Mouse (Mus musculus): Measurements from ENCODE around the gene Fjx1. TPM values are rescaled to one million over a fixed set of nuclear protein-coding genes. Genes with fewer than 3 reads are reported as not detected.

Fjx1 gene
- total and polyA plus RNA-seq, 2 experiments from 2014 or later, result 38.9 to 86.6 TPM

DNA sequence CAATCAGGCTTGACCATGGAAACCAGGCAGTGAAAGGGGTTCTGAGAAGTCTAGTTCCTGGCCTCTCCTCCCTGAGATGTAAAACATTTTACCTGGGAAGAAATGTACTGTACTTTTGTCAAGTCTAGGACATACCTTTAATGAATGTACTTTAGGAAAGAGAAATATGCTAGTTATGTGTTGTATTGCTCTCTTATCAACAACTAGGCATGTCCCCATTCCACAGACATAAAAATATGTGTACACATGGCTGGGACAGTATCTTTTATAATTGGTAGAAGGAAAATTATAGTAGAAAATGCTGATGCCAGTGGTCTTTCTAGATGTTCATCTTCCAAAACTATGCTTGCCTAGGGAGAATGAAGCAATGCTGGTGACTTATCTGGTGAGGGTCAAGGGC is 24.3 kb downstream of the Fjx1 start:
- H3K4me1 ChIP-seq (ENCODE audit: insufficient read depth), result no peaks in the 10 kb centered on the region
- ATAC-seq, result no peak
- DNase-seq, result no peak

GRCm38 (mm10) chr2:102426434-102426833 is 25.9 kb downstream of the Fjx1 start:
- WGBS, result 56% methylated on average over 3 of the region's 3 CpGs
- no peak for TF ChIP-seq CTCF (IDR thresholded peaks at IDR 0.05; ENCODE audit: low read depth)
- H3K4me2 ChIP-seq (ENCODE audit: low read depth), result no peak overlapping the region
- no peaks in the 10 kb centered on the region for H3K36me3 ChIP-seq (ENCODE audit: insufficient read depth)
- H3K4me1 ChIP-seq (ENCODE audit: insufficient read depth), result no peaks in the 10 kb centered on the region
- H3K27me3 ChIP-seq (ENCODE audit: insufficient read depth, low read length), result no peaks in the 10 kb centered on the region
- H3K9me3 ChIP-seq (ENCODE audit: low read length), result no peaks in the 10 kb centered on the region
- no peak overlapping the region for H3K27ac ChIP-seq (ENCODE audit: low read depth, low read length)
- no peak overlapping the region for H3K9ac ChIP-seq
- ATAC-seq, result no peak
- no peak for DNase-seq
- H3K4me3 ChIP-seq (ENCODE audit: low read depth, low read length), result no peak overlapping the region

More for the DNA sequence above, 24.3 kb downstream of the Fjx1 start:
- H3K36me3 ChIP-seq (ENCODE audit: insufficient read depth), result no peaks in the 10 kb centered on the region
- TF ChIP-seq CTCF (IDR thresholded peaks at IDR 0.05; ENCODE audit: low read depth), result no peak
- no peak overlapping the region for H3K9ac ChIP-seq
- H3K27ac ChIP-seq (ENCODE audit: low read depth, low read length), result no peak overlapping the region
- H3K9me3 ChIP-seq (ENCODE audit: low read length), result no peaks in the 10 kb centered on the region
- H3K4me3 ChIP-seq (ENCODE audit: low read depth, low read length), result no peak overlapping the region
- H3K27me3 ChIP-seq (ENCODE audit: insufficient read depth, low read length), result no peaks in the 10 kb centered on the region
- no peak overlapping the region for H3K4me2 ChIP-seq (ENCODE audit: low read depth)

- no peak for ATAC-seq
- Histone ChIP-seq H3K27me3 (ENCODE audit: insufficient read depth, low read length) (no peaks in the 10 kb centered on the region), H3K9me3 (ENCODE audit: low read length) (no peaks in the 10 kb centered on the region), H3K4me3 (ENCODE audit: low read depth, low read length) (no peak overlapping the region), H3K27ac (ENCODE audit: low read depth, low read length) (no peak overlapping the region), H3K36me3 (ENCODE audit: insufficient read depth) (no peaks in the 10 kb centered on the region), H3K9ac (no peak overlapping the region), H3K4me1 (ENCODE audit: insufficient read depth) (no peaks in the 10 kb centered on the region), H3K4me2 (ENCODE audit: low read depth) (no peak overlapping the region)
- no peak for TF ChIP-seq CTCF (IDR thresholded peaks at IDR 0.05; ENCODE audit: low read depth)
- 85% methylated on average over 14 of the region's 14 CpGs for WGBS
- no peak for DNase-seq
Observed at GRCm38 (mm10) chr2:102416149-102416743, 36.1 kb downstream of the Fjx1 start.

DNA sequence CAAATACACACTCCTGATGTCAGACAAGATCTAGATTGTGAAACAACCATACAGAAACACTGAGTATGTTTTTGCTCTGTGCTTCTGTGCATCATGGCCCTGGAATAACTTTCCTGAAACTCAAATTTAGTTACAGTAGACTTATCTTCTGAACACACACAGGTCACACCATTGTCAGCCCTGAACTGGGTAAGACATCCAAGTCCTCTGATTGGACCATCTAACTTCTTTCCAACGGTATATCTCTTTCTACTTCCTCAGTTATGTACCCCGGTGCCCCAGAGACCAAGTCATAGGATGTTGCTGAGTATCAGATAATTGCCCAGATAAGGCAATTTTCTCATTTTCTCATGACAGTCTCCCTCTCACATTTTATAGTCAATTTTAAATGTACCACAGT is 39.6 kb downstream of the Fjx1 start:
- no peak for ATAC-seq
- Histone ChIP-seq H3K36me3 (ENCODE audit: insufficient read depth) (no peaks in the 10 kb centered on the region), H3K27ac (ENCODE audit: low read depth, low read length) (no peak overlapping the region), H3K4me3 (ENCODE audit: low read depth, low read length) (no peak overlapping the region), H3K9me3 (ENCODE audit: low read length) (no peaks in the 10 kb centered on the region), H3K9ac (no peak overlapping the region), H3K4me2 (ENCODE audit: low read depth) (no peak overlapping the region), H3K27me3 (ENCODE audit: insufficient read depth, low read length) (no peaks in the 10 kb centered on the region), H3K4me1 (ENCODE audit: insufficient read depth) (no peaks in the 10 kb centered on the region)
- WGBS, result 80% methylated on average over 2 of the region's 2 CpGs
- no peak for TF ChIP-seq CTCF (IDR thresholded peaks at IDR 0.05; ENCODE audit: low read depth)
- DNase-seq, result no peak

GRCm38 (mm10) chr2:102410615-102411014 is 41.7 kb downstream of the Fjx1 start:
- TF ChIP-seq CTCF (IDR thresholded peaks at IDR 0.05; ENCODE audit: low read depth), result no peak

GRCm38 (mm10) chr2:102409741-102410140 is 42.6 kb downstream of the Fjx1 start:
- DNase-seq (no peak), ATAC-seq (no peak)
- no peak for TF ChIP-seq CTCF (IDR thresholded peaks at IDR 0.05; ENCODE audit: low read depth)
- Histone ChIP-seq H3K27ac (ENCODE audit: low read depth, low read length) (no peak overlapping the region), H3K36me3 (ENCODE audit: insufficient read depth) (no peaks in the 10 kb centered on the region), H3K4me3 (ENCODE audit: low read depth, low read length) (no peak overlapping the region), H3K27me3 (ENCODE audit: insufficient read depth, low read length) (no peaks in the 10 kb centered on the region), H3K9me3 (ENCODE audit: low read length) (no peaks in the 10 kb centered on the region), H3K9ac (no peak overlapping the region), H3K4me2 (ENCODE audit: low read depth) (no peak overlapping the region), H3K4me1 (ENCODE audit: insufficient read depth) (no peaks in the 10 kb centered on the region; the same call in 1 of the 2 replicates)
- WGBS, result 92% methylated on average over 3 of the region's 3 CpGs

More at GRCm38 (mm10) chr2:102410615-102411014, 41.7 kb downstream of the Fjx1 start:
- Histone ChIP-seq H3K36me3 (ENCODE audit: insufficient read depth) (no peaks in the 10 kb centered on the region), H3K9me3 (ENCODE audit: low read length) (no peaks in the 10 kb centered on the region), H3K4me2 (ENCODE audit: low read depth) (no peak overlapping the region), H3K27me3 (ENCODE audit: insufficient read depth, low read length) (no peaks in the 10 kb centered on the region), H3K27ac (ENCODE audit: low read depth, low read length) (no peak overlapping the region), H3K4me1 (ENCODE audit: insufficient read depth) (no peaks in the 10 kb centered on the region; the same call in 1 of the 2 replicates), H3K9ac (no peak overlapping the region), H3K4me3 (ENCODE audit: low read depth, low read length) (no peak overlapping the region)
- 88% methylated on average over 4 of the region's 4 CpGs for WGBS
- ATAC-seq, result no peak
- no peak for DNase-seq

GRCm38 (mm10) chr2:102407363-102408184 is 44.7 kb downstream of the Fjx1 start, which contains the start of gene Trim44:
TSS of gene Trim44 (minus strand) at chr2:102407828.
- Histone ChIP-seq H3K9ac (no peak within 1 kb of the TSS), H3K27ac (ENCODE audit: low read depth, low read length) (no peak within 1 kb of the TSS), H3K4me1 (ENCODE audit: insufficient read depth) (no peaks in the 10 kb centered on the region; the same call in 1 of the 2 replicates), H3K36me3 (ENCODE audit: insufficient read depth) (no peaks in the 10 kb centered on the region), H3K4me3 (ENCODE audit: low read depth, low read length) (peak within 1 kb of the TSS; percentile 19), H3K4me2 (ENCODE audit: low read depth) (peak within 1 kb of the TSS; percentile 34), H3K9me3 (ENCODE audit: low read length) (no peaks in the 10 kb centered on the region), H3K27me3 (ENCODE audit: insufficient read depth, low read length) (no peaks in the 10 kb centered on the region)
- TF ChIP-seq CTCF (IDR thresholded peaks at IDR 0.05; ENCODE audit: low read depth), result no peak
- 24% methylated on average over 14 of the region's 14 CpGs for WGBS
- peak; percentile 61 for DNase-seq
- peak; percentile 79 for ATAC-seq
